Mouse (Mus musculus): ENCODE results near the gene Gm10073.
"Not testable (repeated sequence)": the region's sequence is repeated elsewhere in the genome, so short reads cannot be mapped to it uniquely, and the experiment has no call there.

Gm10073 gene

DNA sequence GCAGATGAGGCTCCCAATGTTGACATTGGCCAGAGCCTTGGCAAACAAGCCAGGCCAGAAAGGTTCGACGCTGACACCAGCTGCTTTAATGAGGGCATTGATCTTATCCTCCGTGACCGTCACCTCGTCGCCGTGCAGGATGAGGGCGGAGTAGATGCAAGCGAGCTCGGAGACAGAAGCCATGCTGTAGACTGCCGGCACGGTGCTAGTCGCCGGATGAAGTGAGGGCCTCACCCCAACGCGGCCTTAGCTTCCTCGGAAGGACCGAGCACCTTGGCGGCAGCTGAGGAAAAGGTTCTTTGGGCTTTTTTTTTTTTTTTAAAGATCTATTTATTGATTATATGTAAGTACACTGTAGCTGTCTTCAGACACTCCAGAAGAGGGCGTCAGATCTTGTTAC lies at the start of gene Gm10073:
Gene Gm10073, minus strand, starts transcription at position 294 of the 400 bp plus-strand sequence.
- not testable (repeated sequence) for DNase-seq (ENCODE audit: low spot score)

GRCm38 (mm10) chr8:106623016-106623415 lies 49.8 kb upstream of the Gm10073 start:
- no peak for DNase-seq (ENCODE audit: low spot score)

- DNase-seq (ENCODE audit: low spot score) = no peak
Measured at GRCm38 (mm10) chr8:106620488-106620887, 47.2 kb upstream of the Gm10073 start.

- DNase-seq (ENCODE audit: low spot score) = peak; percentile 33
Measured at GRCm38 (mm10) chr8:106619549-106620245, 46.4 kb upstream of the Gm10073 start.

GRCm38 (mm10) chr8:106618324-106618723 lies 45.1 kb upstream of the Gm10073 start:
- no peak for DNase-seq (ENCODE audit: low spot score)

- no peak for DNase-seq (ENCODE audit: low spot score)
Measured at GRCm38 (mm10) chr8:106617865-106618264, 44.6 kb upstream of the Gm10073 start.

GRCm38 (mm10) chr8:106617196-106617595 lies 43.9 kb upstream of the Gm10073 start:
- no peak for DNase-seq (ENCODE audit: low spot score)

DNA sequence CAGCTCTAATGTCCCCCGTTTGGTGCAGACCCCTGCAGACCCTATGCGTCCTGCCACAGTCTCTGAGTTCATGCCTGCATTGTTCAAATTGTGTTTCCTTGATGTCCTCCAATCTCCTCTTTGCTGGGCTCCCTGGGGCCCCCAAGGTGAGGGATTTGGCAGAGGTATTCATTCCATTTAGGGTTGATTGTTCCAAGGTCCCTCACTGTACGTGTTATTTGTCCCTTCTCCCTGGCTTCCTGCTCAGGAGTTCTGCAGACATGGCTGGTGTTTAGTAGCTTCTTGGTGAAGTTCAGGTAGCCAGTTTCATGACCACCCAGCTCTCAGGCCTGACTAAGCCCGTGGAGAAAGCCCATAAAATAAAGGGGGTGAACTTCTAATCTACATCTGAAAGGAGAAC lies 43.4 kb upstream of the Gm10073 start:
- no peak for DNase-seq (ENCODE audit: low spot score)

GRCm38 (mm10) chr8:106615661-106616299 lies 42.5 kb upstream of the Gm10073 start:
- DNase-seq (ENCODE audit: low spot score) = peak; percentile 62

DNA sequence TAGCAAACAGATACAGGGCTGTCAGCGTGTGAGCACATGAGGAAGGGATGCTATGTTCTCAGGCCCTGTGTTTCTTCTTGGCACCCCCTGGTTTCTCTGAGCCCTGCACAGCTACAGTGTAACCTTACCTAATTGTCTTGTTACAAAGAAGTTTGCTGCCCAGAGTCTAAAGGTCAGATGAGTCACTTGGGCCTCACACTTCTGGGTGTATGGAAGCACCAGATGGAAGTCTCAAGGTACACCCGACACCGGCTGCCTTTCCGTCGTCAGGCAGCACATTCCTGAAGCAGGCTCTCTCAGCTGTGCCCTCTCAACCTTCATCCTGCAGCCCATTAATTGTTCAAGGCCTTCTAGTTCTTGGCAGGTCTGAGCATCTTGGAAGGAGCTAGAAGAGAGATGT lies 41.4 kb upstream of the Gm10073 start:
- peak; percentile 41 for DNase-seq (ENCODE audit: low spot score)

GRCm38 (mm10) chr8:106612047-106612446 lies 38.8 kb upstream of the Gm10073 start:
- no peak for DNase-seq (ENCODE audit: low spot score)

DNA sequence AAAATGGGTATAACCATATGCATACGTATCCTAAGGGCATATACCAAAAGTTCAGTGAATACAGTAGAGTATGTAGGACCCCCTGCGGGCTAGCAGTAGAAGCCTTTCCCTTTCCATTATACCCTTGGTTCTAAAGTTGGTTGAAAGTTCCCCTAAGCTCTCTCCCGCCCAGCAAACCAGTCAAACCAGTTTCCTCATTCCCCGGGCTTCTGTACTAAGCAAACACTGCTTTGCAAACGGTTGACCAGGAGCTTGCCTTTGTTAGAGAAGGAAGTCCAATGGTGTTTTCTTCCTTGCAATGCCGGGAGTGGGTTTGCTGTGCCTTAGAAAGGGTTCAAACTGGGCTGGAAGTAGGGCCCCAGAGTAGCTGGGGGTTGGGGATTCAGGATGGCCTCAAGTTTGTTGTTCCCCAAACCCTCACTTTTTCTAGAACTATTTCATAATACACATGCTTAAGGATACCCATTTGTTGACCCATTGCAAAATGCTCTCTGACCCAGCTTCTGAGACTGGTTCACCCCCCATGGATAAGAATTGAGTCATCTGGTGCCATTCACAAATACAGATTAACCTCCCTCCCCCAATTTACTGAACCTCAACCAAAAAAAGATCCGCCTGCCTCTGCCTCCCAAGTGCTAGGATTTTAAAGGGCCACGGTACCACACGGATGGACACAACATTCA lies 37.8 kb upstream of the Gm10073 start:
- no peak for DNase-seq (ENCODE audit: low spot score)

DNA sequence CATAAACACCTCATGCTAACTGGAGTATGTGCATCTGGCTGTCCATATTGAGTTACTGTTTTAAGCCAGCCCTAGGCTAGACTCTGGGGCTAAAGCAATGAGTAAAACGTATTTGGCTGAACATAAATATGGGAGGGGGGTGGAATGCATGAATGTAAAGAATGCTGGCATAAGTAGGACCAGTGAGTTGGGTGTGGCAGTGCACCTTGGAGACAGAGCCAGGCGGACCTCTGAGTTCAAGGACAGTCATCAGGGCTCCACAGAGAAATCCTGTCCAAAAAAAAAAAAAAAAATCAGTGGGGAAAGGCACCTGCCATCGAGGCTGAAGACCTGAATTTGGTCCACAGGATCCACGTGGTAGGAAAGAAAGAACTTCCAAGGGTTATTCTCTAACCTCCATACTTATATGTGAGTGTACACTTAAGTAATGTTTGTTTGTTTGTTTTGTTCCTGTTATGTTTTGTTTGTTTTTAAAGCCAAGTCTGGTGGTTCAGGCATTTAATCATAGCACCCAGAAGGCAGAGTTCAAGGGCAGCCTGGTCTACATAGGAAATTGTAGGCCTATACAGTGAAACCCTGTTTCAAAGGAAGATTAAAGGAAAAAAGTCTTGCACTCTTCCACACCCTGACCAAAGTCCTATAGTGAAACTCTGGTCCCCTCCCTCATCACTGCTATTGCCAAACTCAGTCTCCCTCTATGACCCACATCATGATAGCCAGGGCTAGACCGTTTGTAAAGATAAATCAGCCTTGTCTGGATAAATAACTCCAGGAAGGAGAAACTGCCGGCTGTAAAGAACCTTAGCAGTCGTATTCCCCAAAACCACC lies 36.0 kb upstream of the Gm10073 start:
- no peak for DNase-seq (ENCODE audit: low spot score)

DNA sequence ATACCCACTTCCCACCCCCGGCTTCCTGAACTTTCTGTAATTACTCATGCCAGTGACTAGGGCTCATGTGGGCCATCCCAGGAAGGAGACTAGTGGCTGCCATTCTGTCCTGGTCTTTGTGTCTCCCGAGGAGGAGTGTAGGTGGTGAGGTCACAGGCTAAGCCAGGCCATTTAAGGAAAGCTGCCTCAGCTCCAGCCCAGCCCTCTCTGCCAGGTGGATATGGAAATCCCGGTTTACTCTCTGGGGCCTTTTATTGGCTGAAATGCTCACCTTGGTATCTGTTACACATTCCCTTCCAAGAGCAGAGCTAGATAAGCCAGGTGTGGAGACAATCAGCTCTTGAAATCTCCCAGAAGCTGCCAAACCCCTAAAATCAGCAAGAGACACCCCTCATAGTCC lies 35.2 kb upstream of the Gm10073 start:
- DNase-seq (ENCODE audit: low spot score) = no peak

GRCm38 (mm10) chr8:106607783-106608182 lies 34.5 kb upstream of the Gm10073 start:
- DNase-seq (ENCODE audit: low spot score) = not testable (repeated sequence)

GRCm38 (mm10) chr8:106606601-106607145 lies 33.4 kb upstream of the Gm10073 start:
- DNase-seq (ENCODE audit: low spot score) = no peak

GRCm38 (mm10) chr8:106606121-106606520 lies 32.9 kb upstream of the Gm10073 start:
- no peak for DNase-seq (ENCODE audit: low spot score)

DNA sequence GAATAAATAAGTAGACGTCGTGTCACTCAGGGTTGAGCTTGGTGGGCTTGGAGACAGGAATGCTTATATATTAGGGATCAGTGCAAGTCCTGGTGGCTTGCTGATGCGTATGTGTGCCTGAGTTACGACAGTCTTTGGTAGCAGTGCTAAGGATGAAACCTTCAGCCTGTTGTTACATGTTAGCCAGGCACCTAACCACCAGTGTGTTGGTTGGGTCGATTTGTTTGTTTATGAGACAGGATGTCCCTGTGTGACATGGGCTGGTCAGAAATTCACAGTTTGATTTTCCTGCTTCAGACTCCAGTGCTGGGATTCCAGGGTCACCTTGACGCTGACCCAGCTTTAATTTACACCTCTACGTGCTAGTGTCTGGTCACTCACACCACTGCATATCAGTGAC lies 32.4 kb upstream of the Gm10073 start:
- DNase-seq (ENCODE audit: low spot score) = no peak

- DNase-seq (ENCODE audit: low spot score) = peak; percentile 12
Measured at GRCm38 (mm10) chr8:106603933-106604332, 30.7 kb upstream of the Gm10073 start.

DNA sequence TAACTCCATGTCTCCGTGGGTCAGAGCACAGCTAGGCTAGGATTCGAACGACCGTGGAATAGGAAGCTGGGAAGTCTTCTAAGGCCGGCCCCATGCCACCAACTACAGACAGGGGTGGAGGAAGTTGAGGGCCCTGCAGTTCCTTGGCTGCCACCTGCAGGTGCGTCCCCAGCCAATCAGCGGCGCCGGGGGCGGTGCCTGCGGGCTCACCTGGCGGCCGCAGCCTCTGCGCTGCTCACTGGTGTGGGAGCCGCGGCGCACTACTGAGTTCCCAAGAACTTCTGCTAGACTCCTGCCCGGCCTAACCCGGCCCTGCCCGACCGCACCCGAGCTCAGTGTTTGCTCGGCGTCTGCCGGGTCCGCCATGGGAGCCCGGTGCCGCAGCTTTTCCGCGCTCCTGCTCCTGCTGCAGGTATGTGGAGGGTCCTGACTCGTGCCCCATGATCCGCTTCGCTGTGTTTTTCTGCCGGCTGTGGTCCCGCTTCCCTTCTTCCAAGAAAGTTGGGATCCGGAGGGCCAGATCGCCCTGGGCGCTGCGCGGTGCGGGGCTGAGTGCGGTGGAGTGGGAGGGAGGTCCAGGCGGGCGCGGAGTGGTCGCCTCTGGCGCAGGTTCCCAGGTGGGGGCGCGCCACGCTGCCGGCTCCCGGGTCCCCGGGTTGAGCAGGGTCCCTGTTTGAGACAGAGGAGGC lies 30.0 kb upstream of the Gm10073 start, which contains the start of gene Cdh1:
Gene Cdh1, plus strand, starts transcription at position 221 of the 689 bp plus-strand sequence.
- peak; percentile 69 for DNase-seq (ENCODE audit: low spot score)

DNA sequence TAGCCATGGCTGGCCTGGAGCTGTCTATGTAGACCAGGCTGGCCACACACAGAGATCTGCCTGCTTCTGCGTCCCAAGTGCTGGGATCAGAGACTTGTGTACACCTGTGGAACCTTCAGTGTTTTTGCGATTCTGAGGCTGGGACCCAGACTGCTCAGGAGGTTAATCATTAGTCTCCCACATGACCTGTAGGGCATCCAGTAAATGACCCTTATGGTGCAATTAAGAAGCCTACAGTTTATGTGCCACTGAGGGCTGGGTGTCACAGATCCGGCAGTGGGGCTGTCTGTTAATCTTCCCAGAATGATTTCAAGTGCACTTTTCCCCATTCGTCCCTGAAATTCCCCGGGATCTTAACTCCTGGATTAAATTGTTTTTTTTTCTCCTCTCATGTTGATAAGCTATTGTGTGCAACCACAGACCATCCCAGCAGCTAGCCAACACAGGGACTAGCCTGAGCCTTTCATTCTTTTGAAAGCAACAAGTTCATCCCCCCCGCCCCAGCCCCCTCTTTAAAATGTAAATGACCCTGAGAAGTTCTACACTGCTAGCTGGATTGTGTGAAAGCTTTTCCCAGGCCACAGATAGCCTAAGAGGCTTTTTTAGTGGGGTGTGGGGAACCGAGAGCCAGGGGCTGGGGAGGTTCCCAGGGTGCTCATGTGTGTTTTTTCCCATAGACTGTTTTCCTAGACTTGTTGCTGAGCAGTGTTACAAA lies 26.2 kb upstream of the Gm10073 start:
- no peak for DNase-seq (ENCODE audit: low spot score)
